In genomic region chrX:146928251-146928650, GRCm38 (mm10) we compare ENCODE assay signal across 32 mouse cellular contexts. TPM values are rescaled to one million over a fixed set of nuclear protein-coding genes. Genes with fewer than 3 reads are reported as not detected.
DNase-seq lines count a peak whose midpoint lies in the region; ATAC-seq and TF ChIP-seq lines count a peak whose summit lies in the region.
"Had no signal": no experiment of that assay in that cellular context is flagged by ENCODE, and none has a peak within 500 bp of the region (broad histone marks: within the 10 kb centered on the region; RNA-seq: fewer than 3 reads in every experiment).

No protein-coding gene starts in this region.

- H3K79me3 ChIP-seq in C2C12 (ENCODE audit: low read depth): no peaks in the 10 kb centered on the region

- no peaks in the 10 kb centered on the region for H3K9me3 ChIP-seq in midbrain, embryonic 15.5 days
- H3K9me3 ChIP-seq in liver, embryonic 12.5 days (replicated peaks): no peaks in the 10 kb centered on the region
- H3K9me3 ChIP-seq: embryonic facial prominence, embryonic 13.5 days; embryonic facial prominence, embryonic 15.5 days; forebrain, embryonic 10.5 days; forebrain, embryonic 12.5 days had no signal

- H3K4me2 ChIP-seq in midbrain, embryonic 15.5 days: no peak overlapping the region
- no peak overlapping the region for H3K4me2 ChIP-seq in liver, embryonic 12.5 days
- H3K4me2 ChIP-seq: embryonic facial prominence, embryonic 13.5 days; embryonic facial prominence, embryonic 15.5 days; forebrain, embryonic 12.5 days had no signal

- ATAC-seq in midbrain, embryonic 15.5 days (replicated peaks): no peak
- ATAC-seq in liver, embryonic 12.5 days: no peak
- ATAC-seq: activated CD4-positive, CD25-positive, alpha-beta regulatory T cell, adult 4 months; forebrain, embryonic 14.5 days; forebrain, embryonic 16.5 days; Patski had no signal

- no peak overlapping the region for H3K4me3 ChIP-seq in C2C12 (ENCODE audit: insufficient read depth, poor library complexity, severe bottlenecking)
- H3K4me3 ChIP-seq in midbrain, embryonic 15.5 days: no peak overlapping the region
- no peak overlapping the region for H3K4me3 ChIP-seq in liver, embryonic 12.5 days
- H3K4me3 ChIP-seq: embryonic facial prominence, embryonic 13.5 days; embryonic facial prominence, embryonic 15.5 days; erythroblast, embryonic 14.5 days; forebrain, embryonic 10.5 days; forebrain, embryonic 12.5 days had no signal

- no peak overlapping the region for H3K9ac ChIP-seq in midbrain, embryonic 15.5 days
- H3K9ac ChIP-seq in liver, embryonic 12.5 days: no peak overlapping the region
- H3K9ac ChIP-seq: embryonic facial prominence, embryonic 13.5 days; embryonic facial prominence, embryonic 15.5 days; forebrain, embryonic 12.5 days had no signal

- no peaks in the 10 kb centered on the region for H3K79me2 ChIP-seq in C2C12 (ENCODE audit: control insufficient read depth, insufficient read depth)

- no peaks in the 10 kb centered on the region for H3K4me1 ChIP-seq in midbrain, embryonic 15.5 days
- no peaks in the 10 kb centered on the region for H3K4me1 ChIP-seq in liver, embryonic 12.5 days
- H3K4me1 ChIP-seq: embryonic facial prominence, embryonic 13.5 days; embryonic facial prominence, embryonic 15.5 days; forebrain, embryonic 10.5 days; forebrain, embryonic 12.5 days had no signal

- WGBS in midbrain, embryonic 15.5 days: 58% methylated on average over 1 of the region's 1 CpGs
- WGBS in liver, embryonic 12.5 days (ENCODE audit: insufficient replicate concordance): 53% methylated on average over 1 of the region's 1 CpGs

- H3ac ChIP-seq in C2C12 (ENCODE audit: control insufficient read depth, insufficient read length, low read depth): no peak overlapping the region

- no peak for TF ChIP-seq CTCF in C2C12 (IDR thresholded peaks at IDR 0.05; ENCODE audit: control insufficient read depth, insufficient read depth, insufficient read length)

- no peaks in the 10 kb centered on the region for H3K27me3 ChIP-seq in C2C12 (ENCODE audit: control insufficient read depth, insufficient read depth, insufficient read length)
- no peaks in the 10 kb centered on the region for H3K27me3 ChIP-seq in midbrain, embryonic 15.5 days (replicated peaks)
- no peaks in the 10 kb centered on the region for H3K27me3 ChIP-seq in liver, embryonic 12.5 days (replicated peaks)
- H3K27me3 ChIP-seq: embryonic facial prominence, embryonic 13.5 days; embryonic facial prominence, embryonic 15.5 days; forebrain, embryonic 12.5 days had no signal

- no peak overlapping the region for H3K27ac ChIP-seq in midbrain, embryonic 15.5 days
- H3K27ac ChIP-seq in liver, embryonic 12.5 days: no peak overlapping the region
- H3K27ac ChIP-seq: embryonic facial prominence, embryonic 13.5 days; embryonic facial prominence, embryonic 15.5 days; forebrain, embryonic 10.5 days; forebrain, embryonic 12.5 days had no signal

- H3K36me3 ChIP-seq in C2C12 (ENCODE audit: control insufficient read depth, insufficient read depth): no peaks in the 10 kb centered on the region
- H3K36me3 ChIP-seq in midbrain, embryonic 15.5 days (replicated peaks): no peaks in the 10 kb centered on the region
- no peaks in the 10 kb centered on the region for H3K36me3 ChIP-seq in liver, embryonic 12.5 days
- H3K36me3 ChIP-seq: embryonic facial prominence, embryonic 13.5 days; embryonic facial prominence, embryonic 15.5 days; forebrain, embryonic 10.5 days; forebrain, embryonic 12.5 days had no signal

- DNase-seq in layer of hippocampus, adult 9-11 months: peak; percentile 1
- DNase-seq in layer of hippocampus, postnatal 14 days (ENCODE audit: low spot score in 2 of 2): no peak
- DNase-seq in brain, adult 2 months (ENCODE audit: low read depth, low spot score): peak; percentile 25
- no peak for DNase-seq in thymus, postnatal 0 days (ENCODE audit: low spot score)
- DNase-seq: adrenal gland, adult 8-10 months; adrenal gland, postnatal 14 days; adrenal gland, postnatal 36 days; B cell, adult 2 months; cerebellum, adult 11 months; cerebellum, adult 18-20 months; cerebellum, adult 8-10 months; cerebellum, adult 9-11 months; cerebellum, postnatal 14 days; cerebellum, postnatal 36 days; embryo, embryonic 11 days had no signal

TF ChIP-seq in C2C12, 6 proteins besides CTCF, POLR2A, EP300 and RAD21:
- TF ChIP-seq CEBPB (IDR thresholded peaks at IDR 0.05; ENCODE audit: low read depth): no peak
- TF ChIP-seq FOSL1 (IDR thresholded peaks at IDR 0.05; ENCODE audit: insufficient read depth, low read length, poor library complexity, severe bottlenecking): peak; percentile 72
- TF ChIP-seq MYOD1 (IDR thresholded peaks at IDR 0.05; ENCODE audit: control insufficient read depth, insufficient read length, low read depth): no peak
- TF ChIP-seq MYOG (IDR thresholded peaks at IDR 0.05; ENCODE audit: control insufficient read depth, extremely low read depth, insufficient read length): no peak
- TF ChIP-seq MAX (IDR thresholded peaks at IDR 0.05): no peak
- no peak for TF ChIP-seq USF1 (IDR thresholded peaks at IDR 0.05; ENCODE audit: low read depth)

RNA-seq across cellular contexts. Expression of gene Htr2c, which starts 34.1 kb away (rescaled TPM):
- 10 to 100 TPM; 31.1 to 41.7 TPM for total RNA-seq in layer of hippocampus, postnatal 14 days (2021)
- not detected for polyA plus RNA-seq in C2C12 (2012; fragmentation: generic; extraction: Trizol)
- polyA plus RNA-seq in midbrain, embryonic 15.5 days (2015; fragmentation: Nextera tagmentation; extraction: Ambion mirVana): 5.0 and 6.1 TPM in 2 replicates
- polyA plus RNA-seq in liver, embryonic 12.5 days (2016; fragmentation: Nextera tagmentation; extraction: Ambion mirVana): not detected in 2 replicates
- 0.04 TPM in 1 of 2 replicates, not detected in the other for polyA plus RNA-seq in thymus, postnatal 0 days (2015; fragmentation: Nextera tagmentation; extraction: Ambion mirVana)
- total RNA-seq: adrenal gland, adult 18-20 months; adrenal gland, postnatal 14 days; adrenal gland, postnatal 36 days; common myeloid progenitor, adult 5-6 weeks; ES-E14; MEL had no signal
- polyA plus RNA-seq: activated CD4-positive, CD25-positive, alpha-beta regulatory T cell, adult 4 months; embryonic facial prominence, embryonic 11.5 days; erythroblast, embryonic 14.5 days; Patski had no signal

Comparison
In these comparisons a context has a peak if more than half of its experiments do, and no peak if none do; other contexts are left out.
1. DNase-seq: peak in layer of hippocampus, adult 9-11 months (single experiment) and brain, adult 2 months (single experiment); none in layer of hippocampus, postnatal 14 days (0 of 2) and thymus, postnatal 0 days (single experiment).